Mouse (Mus musculus): ENCODE measurements around the gene Pitx1.

Gene Pitx1

DNA sequence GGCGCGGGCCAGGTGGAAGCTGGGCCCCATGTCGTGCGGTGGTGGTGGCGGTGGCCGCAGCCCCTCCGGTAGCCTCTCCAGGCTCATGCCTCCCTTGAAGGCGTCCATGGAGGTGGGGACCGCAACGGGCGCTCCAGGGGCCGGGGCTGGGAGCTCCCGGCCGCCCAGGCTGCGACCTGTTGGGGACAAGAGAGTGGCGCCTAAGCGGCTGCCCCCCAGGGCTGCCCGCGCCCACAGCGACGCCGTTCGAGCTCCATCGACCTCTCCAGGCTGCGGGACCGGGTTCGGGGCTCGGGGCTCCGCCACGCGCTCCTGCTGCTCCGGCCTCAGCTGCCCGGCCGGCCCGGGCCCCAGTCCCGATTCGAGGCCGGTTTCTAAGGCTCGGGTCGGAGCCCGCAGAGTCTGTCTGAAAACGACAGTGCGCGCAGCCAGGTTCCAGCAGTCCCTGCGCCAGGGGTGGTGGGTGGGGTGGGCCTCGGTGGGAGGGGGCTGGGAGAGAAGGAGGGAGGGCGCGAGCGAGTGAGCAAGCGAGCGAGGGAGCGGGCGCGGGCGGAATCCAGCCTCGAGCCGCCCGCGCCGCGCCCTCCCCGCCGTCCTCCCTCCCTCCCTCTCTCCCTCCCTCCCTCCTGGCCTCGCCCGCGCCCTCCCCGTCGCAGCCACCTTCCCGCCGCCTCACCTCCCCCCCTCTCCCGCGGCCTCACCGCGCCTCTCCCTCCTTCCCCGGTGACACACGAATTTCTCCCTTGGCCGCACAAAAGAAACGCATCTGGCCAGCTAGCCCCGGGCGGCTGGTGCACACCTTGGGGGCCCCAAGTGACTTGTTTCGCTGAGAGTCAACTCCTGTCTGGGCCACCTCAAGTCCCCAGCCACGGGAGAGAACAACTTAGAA, 4.9 kb downstream of the Pitx1 start:
- no peak for DNase-seq (ENCODE audit: low spot score)

DNA sequence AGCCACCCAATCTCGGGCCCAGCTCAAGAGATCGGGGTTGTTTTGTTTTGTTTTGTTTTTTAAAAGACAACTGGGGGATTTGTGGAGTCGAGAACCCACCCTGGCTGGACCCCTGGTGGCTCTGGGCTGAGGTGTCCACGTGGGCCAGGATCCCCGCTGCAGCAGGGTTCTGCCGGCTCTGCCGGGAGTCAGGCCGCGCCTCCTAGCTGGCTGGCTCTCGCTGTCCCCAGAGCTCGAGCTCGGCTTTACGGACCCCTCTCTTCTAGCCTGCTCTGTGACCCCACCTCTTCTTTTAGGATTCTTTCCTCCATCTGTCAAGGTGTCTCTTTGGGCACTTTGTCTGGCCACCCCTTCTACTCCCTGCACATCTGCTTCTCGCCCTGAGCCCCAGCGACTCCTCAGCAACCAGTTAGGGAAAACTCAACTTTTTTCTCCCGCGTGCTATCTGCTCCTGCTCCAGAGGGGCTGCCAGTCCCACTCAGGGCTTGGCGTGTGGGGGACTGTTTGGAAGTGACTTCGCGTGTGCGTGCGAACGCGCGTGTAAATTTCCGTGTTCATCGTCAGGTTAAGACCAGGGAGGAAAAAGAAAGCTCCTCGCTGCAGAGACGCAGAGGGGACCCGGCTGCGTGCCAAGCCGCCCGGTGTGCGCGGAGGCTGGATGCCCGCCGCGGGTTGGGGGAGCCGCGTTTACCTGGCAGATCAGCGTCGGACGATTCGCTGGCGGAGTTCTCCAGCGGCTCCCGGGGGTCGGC, 5.7 kb downstream of the Pitx1 start:
- DNase-seq (ENCODE audit: low spot score), result no peak

- no peak for DNase-seq (ENCODE audit: low spot score)
Measured at GRCm38 (mm10) chr13:55829018-55829655, 6.9 kb downstream of the Pitx1 start.

GRCm38 (mm10) chr13:55828141-55829017, 7.6 kb downstream of the Pitx1 start:
- DNase-seq (ENCODE audit: low spot score), result no peak

DNA sequence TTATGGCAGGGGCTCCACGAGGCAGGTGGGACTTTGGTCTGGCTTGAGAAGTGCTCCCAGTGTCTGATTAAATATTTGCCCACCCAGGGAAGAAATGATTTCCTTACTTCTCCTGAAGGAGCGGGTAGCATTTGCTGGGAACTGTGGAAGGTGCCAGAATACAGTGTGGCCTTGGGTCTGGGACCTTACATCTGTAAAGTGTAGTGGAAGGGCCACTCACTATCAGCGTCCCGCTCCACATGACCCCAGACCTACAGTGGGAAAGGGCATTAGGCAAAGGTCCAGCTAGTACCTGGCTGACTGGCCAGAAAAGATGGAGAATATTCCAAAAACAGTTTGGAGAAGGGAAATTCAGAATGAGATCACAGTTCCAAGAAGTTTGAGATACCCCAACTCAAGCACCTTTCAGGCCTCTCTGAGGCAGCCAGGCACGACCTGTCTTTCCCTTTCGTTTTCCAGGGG, 8.3 kb downstream of the Pitx1 start:
- no peak for DNase-seq (ENCODE audit: low spot score)

DNA sequence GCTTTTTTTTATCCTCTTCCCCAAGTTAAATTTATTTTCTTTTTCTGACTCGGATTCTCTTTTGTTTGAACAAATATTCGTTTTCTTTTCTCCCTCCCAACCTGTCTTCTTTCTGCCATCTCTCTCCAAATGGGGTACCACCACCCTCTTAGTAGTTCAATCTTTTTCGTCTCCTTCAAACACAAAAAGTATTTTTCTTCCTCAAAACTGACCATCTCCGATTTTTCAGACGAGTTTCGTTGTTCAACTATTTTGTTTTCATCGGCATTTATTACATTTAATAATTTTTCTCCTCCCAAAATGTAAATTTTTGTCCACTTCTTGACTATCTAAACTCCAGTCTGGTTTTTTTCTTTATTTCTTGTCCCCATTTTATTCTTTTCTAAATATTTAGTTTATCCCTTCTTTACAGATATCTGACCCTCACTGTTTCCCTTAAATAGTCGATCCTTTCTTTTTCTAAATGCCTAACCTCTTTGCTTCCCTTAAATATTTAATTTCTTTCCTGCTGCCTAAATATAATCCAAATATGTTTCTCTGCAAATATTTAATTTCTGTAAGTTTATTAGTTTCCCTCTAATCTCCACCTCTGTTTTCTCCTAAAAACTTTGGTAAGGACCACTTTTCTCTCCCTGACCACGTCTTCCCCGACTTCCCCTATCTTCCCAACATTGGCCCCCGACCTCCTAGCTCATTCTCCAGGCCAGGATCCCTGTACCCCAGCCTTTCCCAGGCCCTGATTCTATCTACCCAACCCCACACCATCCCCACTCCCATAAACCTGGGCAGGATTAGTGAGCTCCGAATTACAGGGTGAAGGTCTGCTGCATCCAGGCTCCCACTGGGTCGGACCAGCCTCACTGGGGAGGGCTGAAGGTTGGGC, 9.0 kb downstream of the Pitx1 start:
- no peak for DNase-seq (ENCODE audit: low spot score)

DNA sequence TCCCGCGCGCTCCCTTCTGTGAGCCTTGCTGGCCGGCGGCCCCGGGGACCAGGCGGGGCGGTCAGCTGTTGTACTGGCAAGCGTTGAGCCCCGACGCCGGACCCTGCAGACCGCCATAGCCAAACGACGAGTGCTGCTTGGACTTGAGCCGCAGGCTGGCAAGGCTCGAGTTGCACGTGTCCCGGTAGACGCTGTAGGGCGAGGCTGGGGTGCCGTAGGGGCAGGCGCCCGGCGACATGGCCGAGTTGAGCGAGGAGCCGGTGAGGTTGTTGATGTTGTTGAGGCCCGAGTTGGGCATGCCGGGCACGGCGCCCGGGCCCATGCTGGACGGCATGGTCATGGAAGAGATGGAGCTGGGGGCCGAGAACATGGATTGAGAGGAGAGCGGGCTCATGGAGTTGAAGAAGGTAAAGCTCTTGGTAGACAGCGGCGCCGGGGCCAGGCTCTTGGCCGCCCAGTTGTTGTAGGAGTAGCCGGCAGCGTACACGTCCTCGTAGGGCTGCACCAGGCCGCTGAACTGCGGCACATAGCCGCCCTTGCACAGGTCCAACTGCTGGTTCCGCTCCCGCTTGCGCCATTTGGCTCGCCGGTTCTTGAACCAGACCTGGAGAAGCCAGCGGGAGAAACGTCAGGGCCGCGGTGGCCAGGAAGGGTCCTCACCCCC, 9.9 kb downstream of the Pitx1 start:
- DNase-seq (ENCODE audit: low spot score), result no peak

DNA sequence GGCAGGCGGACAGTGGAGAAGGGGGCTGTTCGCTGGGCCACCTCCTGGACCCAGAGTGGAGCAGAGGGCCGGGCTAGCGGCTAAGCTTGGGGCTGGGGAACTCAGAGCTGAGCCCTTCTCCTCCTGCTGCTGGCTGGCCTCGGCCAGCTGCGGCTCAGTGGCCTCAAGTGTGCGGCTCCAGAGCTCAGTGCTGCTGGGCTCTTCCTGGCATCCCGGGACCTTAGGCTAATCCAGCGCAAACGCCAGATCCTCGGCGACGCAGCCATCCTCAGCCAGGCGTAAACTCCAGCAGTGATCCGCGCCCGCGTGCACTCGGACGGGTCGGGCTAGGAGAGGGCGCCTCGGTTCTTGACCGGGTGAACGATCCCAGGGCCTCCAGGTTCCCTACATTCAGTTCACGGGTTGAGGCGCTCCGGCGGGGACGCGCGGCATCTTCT, 10.7 kb downstream of the Pitx1 start:
- DNase-seq (ENCODE audit: low spot score), result no peak

- DNase-seq (ENCODE audit: low spot score), result no peak
Measured at GRCm38 (mm10) chr13:55824151-55824945, 11.6 kb downstream of the Pitx1 start.

DNA sequence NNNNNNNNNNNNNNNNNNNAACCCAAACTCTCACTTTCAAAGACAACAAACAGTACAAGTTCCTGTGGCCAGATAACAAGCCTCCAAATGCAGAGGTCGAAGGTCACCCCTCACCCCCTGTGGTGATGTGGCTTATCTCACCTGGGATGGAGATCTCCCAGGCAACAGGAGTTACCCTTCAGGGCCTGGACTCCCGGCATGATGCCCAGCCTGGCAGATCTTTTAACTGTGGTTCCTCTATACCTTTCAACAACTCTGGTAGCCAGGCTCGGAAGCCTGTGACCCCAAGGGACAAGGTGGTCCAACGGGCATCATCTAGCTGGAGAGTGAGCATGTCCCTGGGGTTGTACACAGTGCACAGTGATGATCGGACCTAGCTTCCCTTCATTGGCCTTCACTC, 13.5 kb downstream of the Pitx1 start:
- DNase-seq (ENCODE audit: low spot score), result no peak

DNA sequence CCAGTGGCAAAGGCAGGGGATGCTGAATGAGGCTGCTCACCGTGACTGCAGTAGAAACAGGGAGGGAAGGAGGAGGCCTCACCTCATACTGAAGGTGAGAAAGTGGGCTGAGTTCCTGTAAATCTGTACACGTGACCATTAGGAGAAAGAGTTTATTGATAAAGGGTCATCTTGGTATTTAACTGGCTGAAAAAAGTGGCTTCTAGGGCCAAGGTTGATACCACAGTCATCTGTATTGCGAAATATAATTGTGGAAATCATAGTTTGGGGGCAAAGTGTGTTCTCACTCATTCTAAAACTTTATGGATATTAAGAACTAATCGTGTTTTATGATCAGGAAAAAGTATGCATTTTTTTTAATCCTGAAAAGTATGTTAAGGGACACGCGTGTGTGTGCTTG, 21.2 kb downstream of the Pitx1 start:
- DNase-seq (ENCODE audit: low spot score), result no peak

DNA sequence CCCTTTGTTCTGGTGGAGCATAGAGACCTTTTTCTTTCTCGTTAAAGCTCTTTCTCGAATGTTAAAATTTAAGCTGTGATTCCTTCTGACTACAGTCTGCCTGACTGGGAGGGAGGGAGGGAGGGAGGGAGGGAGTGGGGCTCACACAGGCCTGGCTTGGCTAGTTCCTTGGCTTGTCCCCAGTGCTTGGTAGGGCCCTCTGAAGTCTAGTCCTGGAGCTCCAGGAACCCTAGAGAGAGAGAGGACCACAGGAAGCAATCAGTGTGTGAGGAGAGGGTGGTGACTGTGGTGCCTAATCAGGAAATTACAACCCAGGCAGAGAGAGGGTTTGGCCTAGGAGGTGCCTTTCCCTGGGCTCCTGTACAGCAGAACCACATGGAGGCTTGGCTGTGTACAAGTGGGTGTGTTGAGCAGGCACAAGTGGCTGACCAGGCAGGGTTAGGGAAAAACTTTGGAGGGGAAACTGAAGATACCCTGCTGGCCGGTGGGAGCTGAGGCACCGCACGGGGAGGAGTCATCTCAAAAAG, 22.4 kb downstream of the Pitx1 start:
- DNase-seq (ENCODE audit: low spot score), result no peak

- DNase-seq (ENCODE audit: low spot score), result no peak
Measured at GRCm38 (mm10) chr13:55810947-55811346, 25.0 kb downstream of the Pitx1 start.

DNA sequence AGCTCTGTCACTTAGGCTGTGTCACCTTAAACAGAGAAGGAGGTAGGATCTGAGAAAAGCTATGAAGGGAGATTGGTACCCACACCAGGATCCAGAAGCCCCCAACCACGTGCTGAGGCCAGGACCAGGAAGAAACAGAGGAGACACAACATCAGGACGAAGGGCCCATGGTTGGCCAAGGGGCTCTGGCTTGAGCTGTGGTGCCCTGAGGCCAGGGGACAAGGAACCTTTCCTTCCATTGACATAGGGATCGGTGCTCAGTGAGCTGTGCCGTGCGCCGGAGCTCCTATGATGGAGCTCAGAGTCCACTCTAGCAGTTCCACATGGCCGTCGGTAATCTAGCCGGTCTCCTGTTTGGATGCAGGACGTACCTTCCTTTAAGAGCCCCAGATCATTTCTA, 26.3 kb downstream of the Pitx1 start:
- no peak for DNase-seq (ENCODE audit: low spot score)

DNA sequence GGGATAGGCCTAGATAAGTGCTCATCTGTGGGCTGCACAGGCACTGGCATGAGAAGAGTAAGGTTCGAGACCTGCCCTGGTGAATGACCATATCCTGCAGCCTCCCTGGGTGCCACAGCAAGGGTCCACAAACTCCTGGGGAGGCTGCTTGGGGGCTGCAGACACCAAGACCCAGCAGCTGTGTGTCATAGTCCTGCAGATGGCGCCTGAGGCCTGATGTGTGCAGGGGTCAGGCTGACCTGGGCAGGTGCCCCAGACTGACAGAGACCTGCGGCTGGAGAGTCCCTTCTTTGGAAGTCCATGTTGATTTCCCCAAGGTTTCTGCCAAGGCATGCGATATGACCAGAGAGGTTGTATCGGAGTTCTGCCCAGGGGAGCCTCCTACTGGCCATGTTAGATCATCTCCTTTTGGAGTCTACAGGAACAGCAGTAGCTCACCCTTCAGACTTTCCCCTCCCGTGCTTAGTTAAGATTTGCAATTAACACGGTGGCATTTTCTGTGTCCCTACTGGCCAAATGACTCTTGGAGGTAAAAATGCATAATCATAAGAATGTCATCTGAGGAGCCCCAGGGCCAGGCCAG, 26.9 kb downstream of the Pitx1 start:
- DNase-seq (ENCODE audit: low spot score), result no peak

GRCm38 (mm10) chr13:55803973-55804372, 32.0 kb downstream of the Pitx1 start:
- DNase-seq (ENCODE audit: low spot score), result no peak

GRCm38 (mm10) chr13:55801246-55801645, 34.7 kb downstream of the Pitx1 start:
- no peak for DNase-seq (ENCODE audit: low spot score)

GRCm38 (mm10) chr13:55786120-55786519, 49.9 kb downstream of the Pitx1 start:
- DNase-seq (ENCODE audit: low spot score), result no peak

- DNase-seq (ENCODE audit: low spot score), result no peak
Measured at GRCm38 (mm10) chr13:55784268-55784667, 51.7 kb downstream of the Pitx1 start, which contains the start of gene Catsper3. TSS of gene Catsper3 (plus strand) at chr13:55784568.
